Mouse (Mus musculus) intestine, embryonic 16.5 days (tissue): ENCODE results near the gene Dtx1. TPM values are rescaled to one million over a fixed set of nuclear protein-coding genes. Genes with fewer than 3 reads are reported as not detected.

Experiments used
- ATAC-seq: fragments of 200-750 bp; cut with Nextera tagmentation; 2 replicates; pipeline ENCODE4 v1.8.0; 2017; ENCODE audit warnings: moderate TSS enrichment, moderate library complexity
- H3K27ac ChIP-seq: fragments of 300-500 bp; sonication (generic); 2 replicates; pipeline ENCODE4 v1.5.1; 2014; ENCODE audit warnings: mild to moderate bottlenecking, low read length
- H3K27me3 ChIP-seq: fragments of 300-500 bp; sonication (generic); replicated peaks from 2 replicates; pipeline ENCODE4 v1.6.1; 2014; ENCODE audit warnings: low read length, control low read depth, mixed read lengths; ENCODE audit not compliant: control insufficient read depth, insufficient read depth
- H3K36me3 ChIP-seq: fragments of 300-500 bp; sonication (generic); 2 replicates; pipeline ENCODE4 v1.6.1; 2014; ENCODE audit warnings: low read length, control low read depth; ENCODE audit not compliant: control insufficient read depth, insufficient read depth
- H3K4me1 ChIP-seq: fragments of 300-500 bp; sonication (generic); 2 replicates; pipeline ENCODE4 v1.6.1; 2014; ENCODE audit warnings: low read length, control low read depth, mixed read lengths; ENCODE audit not compliant: control insufficient read depth, insufficient read depth
- H3K4me2 ChIP-seq: fragments of 300-500 bp; sonication (generic); 2 replicates; pipeline ENCODE4 v1.6.1; 2014; ENCODE audit warnings: low read depth, low read length, control low read depth
- H3K4me3 ChIP-seq: fragments of 300-500 bp; sonication (generic); 2 replicates; pipeline ENCODE4 v1.5.1; 2014; ENCODE audit warnings: mild to moderate bottlenecking, low read length
- H3K9ac ChIP-seq: fragments of 300-500 bp; sonication (generic); 2 replicates; pipeline ENCODE4 v1.6.1; 2014; ENCODE audit warnings: low read depth, low read length
- H3K9me3 ChIP-seq: fragments of 300-500 bp; sonication (generic); 2 replicates; pipeline ENCODE4 v1.6.1; 2016; ENCODE audit warnings: low read length, control low read depth; ENCODE audit not compliant: control insufficient read depth
- WGBS: fragments of 180-500 bp; shearing (Covaris S2); extraction: QIAGEN DNeasy Blood & Tissue Kit; methylation state at CpG from one replicate; pipeline ENCODE4 v1.1.7; 2014; 5-methylcytosine and 5-hydroxymethylcytosine counted together
- polyA plus RNA-seq: library from polyadenylated mRNA; unstranded; fragments of >200 nt; fragmentation: Nextera tagmentation; extraction: Ambion mirVana; gene quantifications from 2 replicates; pipeline ENCODE4 v1.2.1, GENCODE M21; 2015

Dtx1 gene
- polyA plus RNA-seq, 1 experiment from 2014 or later, result 3.0 TPM

DNA sequence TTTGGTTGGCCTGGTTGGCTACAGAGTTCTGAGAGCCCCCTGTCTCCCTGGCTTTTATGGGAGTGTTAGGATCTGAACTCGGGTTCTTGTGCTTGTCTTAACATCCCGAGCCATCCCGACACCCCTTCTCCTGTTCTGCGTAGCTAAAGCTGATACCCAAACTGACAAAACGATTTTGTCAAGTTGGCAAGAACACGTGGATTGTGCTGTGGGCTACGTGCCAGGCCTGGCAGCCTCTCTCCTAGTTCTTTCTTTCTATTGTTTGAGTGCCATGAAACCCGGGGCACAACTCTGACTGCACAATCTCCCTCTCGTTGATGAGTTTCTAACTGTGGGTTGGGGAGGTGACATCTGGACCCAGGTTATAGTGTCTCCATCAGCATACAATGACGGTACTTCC, 17.6 kb upstream of the Dtx1 start:
- Histone ChIP-seq H3K4me1 (no peaks in the 10 kb centered on the region), H3K4me2 (no peak overlapping the region), H3K4me3 (no peak overlapping the region), H3K27ac (no peak overlapping the region), H3K9me3 (no peaks in the 10 kb centered on the region), H3K9ac (no peak overlapping the region), H3K27me3 (no peaks in the 10 kb centered on the region), H3K36me3 (no peaks in the 10 kb centered on the region)
- 76% methylated on average over 10 of the region's 10 CpGs for WGBS
- no peak for ATAC-seq

GRCm38 (mm10) chr5:120725811-120726455, 14.2 kb upstream of the Dtx1 start:
- H3K27ac ChIP-seq, result no peak overlapping the region
- no peak for ATAC-seq
- no peak overlapping the region for H3K9ac ChIP-seq
- no peaks in the 10 kb centered on the region for H3K36me3 ChIP-seq
- no peak overlapping the region for H3K4me3 ChIP-seq
- H3K4me2 ChIP-seq, result no peak overlapping the region
- H3K27me3 ChIP-seq, result no peaks in the 10 kb centered on the region
- no peaks in the 10 kb centered on the region for H3K9me3 ChIP-seq
- H3K4me1 ChIP-seq, result no peaks in the 10 kb centered on the region
- 63% methylated on average over 12 of the region's 12 CpGs for WGBS

- WGBS, result 64% methylated on average over 7 of the region's 7 CpGs
- Histone ChIP-seq H3K27ac (no peak overlapping the region), H3K27me3 (no peaks in the 10 kb centered on the region), H3K9me3 (no peaks in the 10 kb centered on the region), H3K36me3 (no peaks in the 10 kb centered on the region), H3K4me2 (no peak overlapping the region), H3K4me1 (no peaks in the 10 kb centered on the region), H3K4me3 (no peak overlapping the region), H3K9ac (no peak overlapping the region)
- no peak for ATAC-seq
Observed at GRCm38 (mm10) chr5:120721005-120721404, 9.3 kb upstream of the Dtx1 start.

DNA sequence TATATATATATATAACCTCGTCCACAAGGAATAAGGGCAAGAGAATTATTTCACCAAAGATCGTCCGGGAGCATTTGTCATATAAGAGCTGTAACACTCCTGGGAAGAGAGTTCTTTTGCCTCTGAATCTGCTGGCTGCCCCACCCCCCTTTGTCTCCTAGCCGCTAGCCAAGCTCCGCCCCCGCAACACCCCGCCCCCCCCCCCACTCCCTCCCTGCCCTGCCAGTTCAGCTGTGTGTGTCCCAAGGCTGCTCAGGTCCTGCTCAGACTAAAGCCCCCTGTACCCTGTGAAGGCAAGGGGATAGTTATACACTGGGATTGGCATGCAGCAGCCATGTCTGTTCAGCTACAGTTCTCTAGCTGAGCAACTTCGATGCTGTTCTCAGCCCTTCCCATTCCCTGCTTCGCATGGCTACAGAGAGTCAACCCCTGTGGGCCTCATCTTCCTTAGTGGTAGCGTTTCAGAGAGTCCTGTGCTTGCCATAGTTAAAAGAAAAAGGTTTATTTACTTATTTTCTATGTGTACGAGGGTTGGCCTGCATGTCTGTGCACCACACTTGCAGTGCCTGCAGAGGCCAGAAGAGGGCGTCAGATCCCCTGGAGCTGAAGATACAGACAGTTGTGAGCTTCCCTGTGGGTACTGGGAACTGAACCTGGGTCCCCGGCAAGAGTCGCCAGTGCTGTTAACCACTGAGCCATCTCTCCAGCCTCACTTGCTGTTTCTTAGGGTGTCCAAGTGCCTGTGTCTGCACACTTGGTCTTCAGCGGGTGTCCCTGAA, 7.1 kb upstream of the Dtx1 start:
- ATAC-seq, result no peak
- Histone ChIP-seq H3K9ac (no peak overlapping the region), H3K4me2 (no peak overlapping the region), H3K27me3 (peaks cover 1% of the 10 kb centered on the region; the same call in 1 of the 2 replicates), H3K27ac (no peak overlapping the region), H3K36me3 (no peaks in the 10 kb centered on the region), H3K9me3 (no peaks in the 10 kb centered on the region), H3K4me3 (no peak overlapping the region), H3K4me1 (no peaks in the 10 kb centered on the region)
- 52% methylated on average over 14 of the region's 15 CpGs for whole genome bisulfite sequencing

DNA sequence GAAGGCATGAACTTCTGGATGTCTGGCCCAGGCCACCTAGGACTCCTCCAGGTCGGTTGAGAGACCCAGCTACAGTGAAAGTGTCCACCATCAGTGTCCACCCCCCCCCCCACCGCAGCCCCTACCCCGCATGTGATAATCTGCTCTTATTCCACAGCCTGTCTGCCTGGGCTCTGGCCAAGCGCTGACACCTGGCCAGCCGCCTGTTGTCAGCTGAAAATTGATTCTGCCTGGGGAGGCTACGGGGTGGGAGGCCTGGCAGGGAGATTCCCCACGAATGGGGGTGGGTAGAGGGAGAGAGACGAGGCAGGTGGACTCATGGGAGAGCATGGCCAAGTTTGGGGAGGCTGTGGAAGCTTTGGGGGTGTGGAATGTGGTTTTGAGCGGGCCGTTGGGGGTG, 5.4 kb upstream of the Dtx1 start:
- WGBS, result 69% methylated on average over 10 of the region's 10 CpGs
- H3K4me2 ChIP-seq, result no peak overlapping the region
- H3K36me3 ChIP-seq, result no peaks in the 10 kb centered on the region
- no peaks in the 10 kb centered on the region for H3K9me3 ChIP-seq
- ATAC-seq, result no peak
- H3K27ac ChIP-seq, result no peak overlapping the region
- no peaks in the 10 kb centered on the region for H3K4me1 ChIP-seq
- no peak overlapping the region for H3K4me3 ChIP-seq
- no peak overlapping the region for H3K9ac ChIP-seq
- H3K27me3 ChIP-seq, result peaks cover 16% of the 10 kb centered on the region

GRCm38 (mm10) chr5:120714314-120714713, 2.6 kb upstream of the Dtx1 start:
- WGBS, result 3% methylated on average over 16 of the region's 16 CpGs
- no peak overlapping the region for H3K4me2 ChIP-seq

GRCm38 (mm10) chr5:120712721-120713120, 994 bp upstream of the Dtx1 start:
- Histone ChIP-seq H3K9ac (no peak overlapping the region), H3K4me2 (no peak overlapping the region), H3K36me3 (no peaks in the 10 kb centered on the region), H3K27ac (no peak overlapping the region), H3K9me3 (no peaks in the 10 kb centered on the region), H3K4me3 (no peak overlapping the region), H3K4me1 (peaks cover 9% of the 10 kb centered on the region), H3K27me3 (peaks cover 51% of the 10 kb centered on the region)
- WGBS, result 72% methylated on average over 8 of the region's 8 CpGs
- ATAC-seq, result no peak

More at GRCm38 (mm10) chr5:120714314-120714713, 2.6 kb upstream of the Dtx1 start:
- H3K27ac ChIP-seq, result no peak overlapping the region
- no peaks in the 10 kb centered on the region for H3K36me3 ChIP-seq
- H3K4me3 ChIP-seq, result no peak overlapping the region
- no peak overlapping the region for H3K9ac ChIP-seq
- H3K27me3 ChIP-seq, result peaks cover 45% of the 10 kb centered on the region
- peaks cover 9% of the 10 kb centered on the region for H3K4me1 ChIP-seq
- no peaks in the 10 kb centered on the region for H3K9me3 ChIP-seq
- ATAC-seq, result peak; percentile 12; the same call in 1 of the 2 replicates

GRCm38 (mm10) chr5:120711416-120711815, 311 bp downstream of the Dtx1 start:
- Histone ChIP-seq H3K27ac (no peak overlapping the region), H3K36me3 (no peaks in the 10 kb centered on the region), H3K9me3 (no peaks in the 10 kb centered on the region), H3K4me3 (peak overlapping the region; percentile 51), H3K4me2 (peak overlapping the region; percentile 68), H3K9ac (peak overlapping the region; percentile 65), H3K27me3 (peaks cover 51% of the 10 kb centered on the region), H3K4me1 (peaks cover 13% of the 10 kb centered on the region)
- no peak for ATAC-seq
- WGBS, result 1% methylated on average over 41 of the region's 43 CpGs

GRCm38 (mm10) chr5:120710826-120711248, 890 bp downstream of the Dtx1 start:
- Histone ChIP-seq H3K27me3 (peaks cover 51% of the 10 kb centered on the region), H3K9me3 (no peaks in the 10 kb centered on the region), H3K9ac (peak overlapping the region; percentile 65), H3K4me3 (peak overlapping the region; percentile 51), H3K4me2 (peak overlapping the region; percentile 68), H3K27ac (no peak overlapping the region), H3K4me1 (peaks cover 15% of the 10 kb centered on the region), H3K36me3 (no peaks in the 10 kb centered on the region)
- 1% methylated on average over 29 of the region's 34 CpGs for WGBS
- no peak for ATAC-seq
